Mouse (Mus musculus): ENCODE results near the gene Thbs4.

- TF ChIP-seq CTCF (IDR thresholded peaks at IDR 0.05; ENCODE audit: low read depth) (no peak), EP300 (IDR thresholded peaks at IDR 0.05; ENCODE audit: low read depth) (no peak)
Observed at GRCm38 (mm10) chr13:92729811-92730210, 64.8 kb downstream of the Thbs4 start.
